Mouse (Mus musculus) heart, embryonic 11.5 days (tissue): ENCODE results near the gene Ift81. TPM values are rescaled to one million over a fixed set of nuclear protein-coding genes. Genes with fewer than 3 reads are reported as not detected.

Experiments
- ATAC-seq: fragments of 200-750 bp; cut with Nextera tagmentation; replicated peaks from 2 replicates; pipeline ENCODE4 v1.8.0; 2017; ENCODE audit warnings: moderate library complexity; ENCODE audit not compliant: insufficient number of reproducible peaks, low FRiP score, low TSS enrichment
- H3K27ac ChIP-seq: fragments of 300-500 bp; sonication (generic); 2 replicates; pipeline ENCODE4 v1.5.1; 2014; ENCODE audit warnings: mild to moderate bottlenecking, low read depth, low read length
- H3K27me3 ChIP-seq: fragments of 300-500 bp; sonication (generic); 2 replicates; pipeline ENCODE4 v1.6.1; 2014; ENCODE audit warnings: mild to moderate bottlenecking, low read length, mixed read lengths; ENCODE audit not compliant: control insufficient read depth, insufficient read depth
- H3K36me3 ChIP-seq: fragments of 300-500 bp; sonication (generic); 2 replicates; pipeline ENCODE4 v1.6.1; 2014; ENCODE audit warnings: mild to moderate bottlenecking, low read length, moderate library complexity, mixed read lengths; ENCODE audit not compliant: control insufficient read depth, insufficient read depth
- H3K4me1 ChIP-seq: fragments of 300-500 bp; sonication (generic); 2 replicates; pipeline ENCODE4 v1.6.1; 2014; ENCODE audit warnings: low read length; ENCODE audit not compliant: control insufficient read depth, insufficient read depth
- H3K4me2 ChIP-seq: fragments of 300-500 bp; sonication (generic); 2 replicates; pipeline ENCODE4 v1.6.1; 2014; ENCODE audit warnings: mild to moderate bottlenecking, moderate library complexity
- H3K4me3 ChIP-seq: fragments of 300-500 bp; sonication (generic); 2 replicates; pipeline ENCODE4 v1.5.1; 2014; ENCODE audit warnings: low read depth, low read length
- H3K9ac ChIP-seq: fragments of 300-500 bp; sonication (generic); 2 replicates; pipeline ENCODE4 v1.6.1; 2014; ENCODE audit warnings: mild to moderate bottlenecking, low read depth, low read length, moderate library complexity
- H3K9me3 ChIP-seq: fragments of 300-500 bp; sonication (generic); replicated peaks from 2 replicates; pipeline ENCODE4 v1.6.1; 2016; ENCODE audit warnings: low read length; ENCODE audit not compliant: control insufficient read depth
- WGBS: fragments of 180-500 bp; shearing (Covaris S2); extraction: QIAGEN DNeasy Blood & Tissue Kit; methylation state at CpG from one replicate; pipeline ENCODE4 v1.1.7; 2014; ENCODE audit not compliant: insufficient replicate concordance; 5-methylcytosine and 5-hydroxymethylcytosine counted together
- polyA plus RNA-seq: library from polyadenylated mRNA; unstranded; fragments of >200 nt; fragmentation: Nextera tagmentation; extraction: Ambion mirVana; gene quantifications from 2 replicates; pipeline ENCODE4 v1.2.1, GENCODE M21; 2014

Gene Ift81
- polyA plus RNA-seq, 1 experiment from 2014 or later = 23.9 TPM

DNA sequence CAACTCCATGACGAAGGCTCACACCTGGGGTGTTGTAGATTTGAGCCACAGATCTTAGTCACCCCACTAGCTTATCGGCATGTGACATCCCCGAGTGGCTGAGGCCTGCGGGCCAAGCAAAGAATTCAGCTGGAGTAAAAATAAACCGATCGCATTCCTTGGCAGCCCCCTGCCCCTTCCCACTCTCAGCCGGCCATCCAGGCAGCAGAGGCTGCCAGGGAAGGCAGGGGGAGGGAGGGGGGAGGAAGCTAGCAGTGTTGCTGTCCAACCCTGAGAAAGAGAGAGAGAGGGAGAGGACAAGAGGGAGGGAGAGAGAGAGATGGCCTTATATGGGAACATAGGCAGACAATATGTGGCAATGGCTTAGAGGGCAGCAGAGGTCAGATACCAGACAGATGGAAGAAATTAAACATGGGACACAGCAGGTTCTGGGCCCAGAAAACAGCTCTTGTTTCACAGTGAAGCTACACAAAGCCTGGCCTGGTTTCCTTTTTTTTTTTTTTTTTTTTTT lies 7.1 kb upstream of the Ift81 start:
- Histone ChIP-seq H3K27me3 (no peaks in the 10 kb centered on the region), H3K36me3 (no peaks in the 10 kb centered on the region), H3K9me3 (no peaks in the 10 kb centered on the region), H3K4me1 (peaks cover 11% of the 10 kb centered on the region), H3K4me2 (no peak overlapping the region), H3K27ac (peak overlapping the region; percentile 90), H3K9ac (peak overlapping the region; percentile 49), H3K4me3 (no peak overlapping the region)
- peak; percentile 81 for ATAC-seq
- 6% methylated on average over 7 of the region's 7 CpGs for WGBS

DNA sequence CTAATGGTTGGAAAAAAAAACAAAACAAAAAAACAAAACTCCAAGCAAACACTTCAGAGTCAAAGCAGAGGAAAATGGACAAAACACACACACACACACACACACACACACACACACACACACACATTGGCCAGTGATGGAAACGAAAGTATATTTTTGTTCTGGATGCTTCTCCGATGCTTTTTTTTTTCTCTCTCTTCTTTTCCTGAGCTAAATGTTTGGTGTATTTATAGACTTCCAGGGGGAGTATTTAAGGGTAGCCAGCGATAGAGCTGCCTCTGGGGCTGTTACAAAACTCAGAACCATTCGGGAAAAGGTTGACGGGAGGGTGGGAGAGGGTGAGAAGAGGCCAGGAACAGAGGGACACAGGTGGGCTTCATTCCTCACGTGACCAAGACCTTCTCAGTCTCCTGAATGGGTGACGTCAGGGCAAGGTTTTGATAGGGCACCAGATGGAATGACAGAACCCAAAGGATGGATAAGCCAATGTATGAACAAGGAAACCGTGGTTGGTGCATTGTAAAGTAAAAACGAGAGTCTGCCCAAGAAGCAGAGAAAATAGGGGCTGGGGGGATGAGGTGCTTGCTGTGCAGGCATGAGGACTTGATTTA lies 5.5 kb upstream of the Ift81 start:
- 60% methylated on average over 9 of the region's 9 CpGs for WGBS
- H3K4me2 ChIP-seq = no peak overlapping the region
- no peaks in the 10 kb centered on the region for H3K36me3 ChIP-seq
- H3K4me3 ChIP-seq = no peak overlapping the region
- no peaks in the 10 kb centered on the region for H3K27me3 ChIP-seq
- no peak for ATAC-seq
- H3K9ac ChIP-seq = no peak overlapping the region
- H3K27ac ChIP-seq = peak overlapping the region; percentile 90
- no peaks in the 10 kb centered on the region for H3K9me3 ChIP-seq
- peaks cover 12% of the 10 kb centered on the region for H3K4me1 ChIP-seq

DNA sequence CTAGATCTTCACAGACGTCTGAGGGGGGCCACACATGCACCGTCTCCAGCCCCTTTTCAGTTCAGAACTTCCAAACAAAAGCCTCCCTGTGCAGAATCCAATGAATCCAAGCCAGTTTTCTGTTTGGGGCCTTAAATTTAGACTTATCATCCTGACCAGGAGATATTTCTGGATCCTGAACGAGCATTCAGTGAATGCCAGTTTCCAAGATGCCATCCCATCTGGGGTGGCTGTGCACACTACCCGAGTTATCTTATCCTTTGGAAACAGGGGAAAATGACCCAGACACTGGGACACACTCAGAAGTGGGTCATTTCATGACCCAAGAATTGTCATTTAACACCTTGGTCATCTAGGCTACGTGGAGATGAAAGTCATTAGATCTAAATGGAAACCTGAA lies 3.4 kb upstream of the Ift81 start:
- Histone ChIP-seq H3K27ac (no peak overlapping the region), H3K9me3 (no peaks in the 10 kb centered on the region), H3K4me1 (peaks cover 21% of the 10 kb centered on the region), H3K9ac (no peak overlapping the region), H3K4me3 (no peak overlapping the region), H3K36me3 (no peaks in the 10 kb centered on the region), H3K4me2 (no peak overlapping the region), H3K27me3 (no peaks in the 10 kb centered on the region)
- no peak for ATAC-seq
- WGBS = 59% methylated on average over 5 of the region's 5 CpGs

DNA sequence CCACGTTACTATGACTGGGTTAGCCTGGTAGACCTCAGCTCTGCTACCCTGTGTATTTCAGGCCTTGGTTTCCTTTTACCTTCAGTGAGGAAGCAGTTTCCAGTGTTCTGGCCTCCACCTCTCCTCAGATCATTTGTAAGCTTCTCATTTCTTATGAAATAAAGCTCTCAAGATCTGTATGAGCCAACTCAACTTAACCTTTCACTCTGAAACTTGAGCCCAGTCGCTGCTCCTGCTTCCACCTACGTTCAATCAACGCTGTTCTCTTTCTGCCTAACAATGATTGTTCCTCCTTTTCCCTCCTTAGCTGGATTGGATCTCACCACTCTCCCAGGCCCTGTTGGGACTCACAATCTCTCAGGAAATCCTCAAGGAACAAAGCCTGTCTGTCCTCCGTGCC lies 2.7 kb downstream of the Ift81 start:
- no peaks in the 10 kb centered on the region for H3K9me3 ChIP-seq
- H3K4me3 ChIP-seq = no peak overlapping the region
- no peaks in the 10 kb centered on the region for H3K36me3 ChIP-seq
- H3K4me1 ChIP-seq = peaks cover 10% of the 10 kb centered on the region; the same call in 1 of the 2 replicates
- no peak overlapping the region for H3K4me2 ChIP-seq
- WGBS = 52% methylated on average over 5 of the region's 5 CpGs
- peak overlapping the region; percentile 0; the same call in 1 of the 2 replicates for H3K27ac ChIP-seq
- no peaks in the 10 kb centered on the region for H3K27me3 ChIP-seq
- 0 out of 2 replicates have a peak overlapping the region, but pooled peaks have one; percentile 34 for H3K9ac ChIP-seq
- ATAC-seq = no peak

DNA sequence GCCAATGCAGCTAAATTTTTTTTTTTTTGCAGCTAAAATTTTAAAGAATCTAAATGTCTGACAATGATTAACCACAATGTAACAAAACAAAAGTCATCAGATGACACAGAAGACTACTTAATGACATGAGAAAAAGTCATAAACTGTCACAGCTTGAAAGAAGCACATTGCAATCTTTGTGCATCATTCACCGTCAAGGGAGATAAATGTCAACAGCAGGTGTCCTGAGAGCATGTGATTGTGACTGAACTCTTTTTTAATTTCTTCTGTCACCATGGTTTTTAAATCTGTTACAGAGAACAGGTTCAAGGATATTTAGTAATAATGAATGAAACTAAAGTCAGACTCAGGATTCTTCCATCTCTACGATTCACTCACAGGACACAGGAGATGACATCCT lies 9.4 kb downstream of the Ift81 start:
- Histone ChIP-seq H3K36me3 (peaks cover 2% of the 10 kb centered on the region; the same call in 1 of the 2 replicates), H3K9me3 (no peaks in the 10 kb centered on the region), H3K4me3 (no peak overlapping the region), H3K4me1 (peaks cover 13% of the 10 kb centered on the region), H3K9ac (no peak overlapping the region), H3K4me2 (no peak overlapping the region), H3K27me3 (no peaks in the 10 kb centered on the region), H3K27ac (no peak overlapping the region)
- 62% methylated on average over 2 of the region's 2 CpGs for WGBS
- no peak for ATAC-seq

DNA sequence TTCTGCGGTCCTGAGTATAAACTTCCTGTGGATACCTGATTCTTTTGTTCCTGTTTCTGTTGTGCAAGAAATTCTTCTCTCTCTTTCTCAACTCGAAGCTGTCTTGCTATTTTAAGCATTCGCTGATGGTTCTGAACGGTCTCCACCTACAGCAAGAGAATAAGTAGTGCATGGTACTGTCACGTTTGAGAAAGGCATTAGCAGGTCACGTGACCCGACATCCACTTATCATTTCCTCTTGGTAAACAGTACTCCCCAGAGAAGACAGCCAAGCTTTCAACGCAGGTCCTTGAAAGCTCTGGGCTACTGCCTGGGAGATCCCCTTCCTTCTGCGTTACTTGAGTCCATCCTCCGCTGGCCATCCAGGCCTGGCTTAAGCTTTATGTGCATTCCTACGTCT lies 12.1 kb downstream of the Ift81 start:
- Histone ChIP-seq H3K9me3 (no peaks in the 10 kb centered on the region), H3K36me3 (peaks cover 12% of the 10 kb centered on the region), H3K9ac (no peak overlapping the region), H3K4me3 (no peak overlapping the region), H3K4me2 (no peak overlapping the region), H3K27me3 (no peaks in the 10 kb centered on the region), H3K4me1 (peaks cover 13% of the 10 kb centered on the region), H3K27ac (peak overlapping the region; percentile 57)
- ATAC-seq = peak; percentile 59; the same call in 1 of the 2 replicates
- WGBS = 36% methylated on average over 11 of the region's 11 CpGs

DNA sequence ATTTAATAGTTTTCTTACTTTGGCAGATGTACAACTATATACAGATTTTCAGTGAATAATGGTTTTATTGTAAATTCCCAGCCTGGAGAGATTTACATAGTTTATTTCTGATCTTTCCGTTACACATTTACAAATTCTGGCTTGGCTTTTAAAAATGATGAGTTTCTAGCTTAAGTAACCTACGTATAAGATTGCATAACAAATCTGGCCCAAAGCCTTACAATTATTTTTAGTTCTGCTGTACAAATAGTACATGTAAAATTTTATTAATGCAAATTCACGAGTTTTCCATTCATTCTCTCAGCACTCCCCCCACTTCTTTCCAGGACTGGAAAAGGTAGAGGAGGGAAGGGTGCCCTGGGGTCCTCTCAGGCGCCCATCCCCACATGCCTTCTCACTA lies 18.8 kb downstream of the Ift81 start:
- no peak overlapping the region for H3K27ac ChIP-seq
- WGBS = 89% methylated on average over 4 of the region's 4 CpGs
- H3K4me2 ChIP-seq = no peak overlapping the region
- H3K9me3 ChIP-seq = no peaks in the 10 kb centered on the region
- H3K36me3 ChIP-seq = peaks cover 28% of the 10 kb centered on the region
- no peak overlapping the region for H3K9ac ChIP-seq
- H3K4me1 ChIP-seq = no peaks in the 10 kb centered on the region
- H3K4me3 ChIP-seq = no peak overlapping the region
- ATAC-seq = no peak
- no peaks in the 10 kb centered on the region for H3K27me3 ChIP-seq

DNA sequence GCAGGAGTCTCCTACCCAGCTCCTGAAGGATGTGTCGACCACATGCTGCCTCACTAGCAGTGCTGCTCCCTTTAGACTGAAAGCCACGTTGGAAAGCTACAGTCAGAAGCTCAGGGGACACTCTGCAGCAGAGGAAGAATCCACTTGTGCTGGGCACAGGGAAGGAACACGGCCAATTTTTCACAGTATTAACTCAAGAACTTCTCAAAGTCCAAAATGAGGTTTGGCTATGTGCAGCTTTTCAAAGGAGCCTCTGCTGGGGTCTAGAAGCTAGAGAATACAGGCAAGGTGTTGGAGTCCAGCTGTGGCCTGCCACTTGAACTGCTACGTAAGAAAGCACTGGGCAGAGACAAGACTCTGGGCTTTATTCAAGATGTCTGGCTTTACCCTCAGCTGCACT lies 24.4 kb downstream of the Ift81 start:
- no peaks in the 10 kb centered on the region for H3K4me1 ChIP-seq
- H3K9me3 ChIP-seq = peaks cover 4% of the 10 kb centered on the region; the same call in 1 of the 2 replicates
- peaks cover 17% of the 10 kb centered on the region for H3K36me3 ChIP-seq
- no peak overlapping the region for H3K4me2 ChIP-seq
- no peaks in the 10 kb centered on the region for H3K27me3 ChIP-seq
- H3K9ac ChIP-seq = no peak overlapping the region
- H3K4me3 ChIP-seq = no peak overlapping the region
- H3K27ac ChIP-seq = no peak overlapping the region
- ATAC-seq = no peak
- WGBS = 80% methylated on average over 4 of the region's 4 CpGs

DNA sequence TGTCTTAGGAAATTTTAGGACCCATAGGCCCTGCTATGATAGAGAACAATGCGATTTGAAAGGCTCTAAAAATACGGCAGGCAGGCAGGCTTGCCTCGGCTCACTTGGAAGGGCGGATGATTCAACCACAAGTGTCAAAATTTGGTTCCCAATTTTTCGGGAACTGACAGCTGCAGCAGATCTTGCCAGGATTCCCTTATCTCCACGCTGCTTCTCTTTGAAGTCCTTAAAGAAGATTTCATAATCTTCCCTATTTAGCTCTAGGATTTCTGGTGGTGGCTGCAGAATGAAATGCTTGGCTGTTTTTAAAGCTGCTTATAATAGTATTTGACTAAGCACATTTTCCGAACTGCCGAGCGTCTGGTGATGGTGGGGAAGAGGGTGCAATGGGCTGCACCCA lies 28.8 kb downstream of the Ift81 start:
- H3K4me3 ChIP-seq = no peak overlapping the region
- no peak overlapping the region for H3K4me2 ChIP-seq
- H3K9me3 ChIP-seq = peaks cover 4% of the 10 kb centered on the region; the same call in 1 of the 2 replicates
- H3K27ac ChIP-seq = no peak overlapping the region
- H3K9ac ChIP-seq = no peak overlapping the region
- 64% methylated on average over 9 of the region's 9 CpGs for WGBS
- peaks cover 12% of the 10 kb centered on the region for H3K36me3 ChIP-seq
- H3K27me3 ChIP-seq = no peaks in the 10 kb centered on the region
- no peak for ATAC-seq
- H3K4me1 ChIP-seq = no peaks in the 10 kb centered on the region
